Mouse (Mus musculus): ENCODE data around the gene Ppp4c. TPM values are rescaled to one million over a fixed set of nuclear protein-coding genes. Genes with fewer than 3 reads are reported as not detected.

Gene Ppp4c
- polyA plus RNA-seq, 1 experiment from 2014 or later, result 146 TPM

DNA sequence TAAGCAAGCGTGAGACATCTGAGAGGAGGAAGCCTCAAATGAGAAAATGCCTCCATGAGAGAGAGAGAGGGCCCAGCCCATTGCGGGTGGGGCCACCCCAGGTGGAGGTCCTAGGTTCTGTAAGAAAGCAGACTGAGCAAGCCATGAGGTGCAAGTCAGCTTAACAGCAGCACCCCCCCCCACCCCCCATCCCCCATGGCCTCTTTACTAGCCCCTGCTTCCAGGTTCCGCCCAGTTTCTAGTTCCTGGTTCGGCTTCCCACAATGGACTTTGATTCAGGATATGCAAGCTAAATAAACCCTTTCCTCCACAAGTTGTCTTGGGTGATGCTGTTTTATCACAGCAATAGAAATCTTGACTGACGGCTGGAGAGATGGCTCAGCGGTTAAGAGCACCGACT, 43.5 kb downstream of the Ppp4c start:
- Histone ChIP-seq H3K9me3 (ENCODE audit: control insufficient read depth, low read length) (no peaks in the 10 kb centered on the region), H3K27ac (replicated peaks in 1 of 2; ENCODE audit: control insufficient read depth in 1 of 2, insufficient read depth in 1 of 2, low read depth in 2 of 2, low read length in 2 of 2) (no peak overlapping the region), H3K9ac (ENCODE audit: low read length) (no peak overlapping the region), H3K4me2 (ENCODE audit: low read length) (no peak overlapping the region), H3K36me3 (ENCODE audit: control insufficient read depth, insufficient read depth, low read length) (no peaks in the 10 kb centered on the region), H3K4me1 (ENCODE audit: control insufficient read depth in 2 of 2, insufficient read depth in 2 of 2, low read length in 2 of 2) (no peaks in the 10 kb centered on the region; a peak in 1 of 4 replicates), H3K27me3 (ENCODE audit: control insufficient read depth, insufficient read depth, low read length) (no peaks in the 10 kb centered on the region), H3K4me3 (ENCODE audit: control insufficient read depth in 1 of 2, insufficient read depth in 1 of 2, low read depth in 1 of 2, low read length in 2 of 2) (no peak overlapping the region)
- WGBS, result 67% methylated on average over 7 of the region's 7 CpGs
- ATAC-seq (ENCODE audit: insufficient number of reproducible peaks, insufficient read depth, low FRiP score, low read depth), result no peak

DNA sequence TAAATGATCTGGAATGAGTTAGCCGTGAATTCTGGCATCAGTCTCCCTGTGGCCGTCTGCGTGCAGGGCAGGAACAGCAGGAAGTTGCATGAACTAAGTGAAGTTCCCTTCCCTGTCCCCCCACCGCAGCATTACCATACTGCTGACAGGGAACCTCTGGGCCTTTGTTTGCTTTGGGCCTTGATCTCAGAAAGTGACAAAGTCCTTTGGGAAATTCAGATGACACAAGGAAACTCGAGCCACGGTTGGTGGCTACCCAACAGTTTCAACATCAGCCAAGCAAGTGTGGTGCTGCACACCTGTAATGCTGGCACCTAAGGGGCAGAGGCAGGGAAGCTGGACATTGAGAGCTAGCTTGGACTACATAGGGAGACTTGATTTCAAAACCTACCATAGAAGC, 45.5 kb downstream of the Ppp4c start:
- H3K27me3 ChIP-seq (ENCODE audit: control insufficient read depth, insufficient read depth, low read length), result no peaks in the 10 kb centered on the region
- H3K36me3 ChIP-seq (ENCODE audit: control insufficient read depth, insufficient read depth, low read length), result no peaks in the 10 kb centered on the region
- H3K4me3 ChIP-seq (ENCODE audit: control insufficient read depth in 1 of 2, insufficient read depth in 1 of 2, low read depth in 1 of 2, low read length in 2 of 2), result no peak overlapping the region
- H3K9me3 ChIP-seq (ENCODE audit: control insufficient read depth, low read length), result no peaks in the 10 kb centered on the region
- no peak overlapping the region for H3K4me2 ChIP-seq (ENCODE audit: low read length)
- no peak for ATAC-seq (ENCODE audit: insufficient number of reproducible peaks, insufficient read depth, low FRiP score, low read depth)
- 41% methylated on average over 6 of the region's 6 CpGs for WGBS
- H3K27ac ChIP-seq (replicated peaks in 1 of 2; ENCODE audit: control insufficient read depth in 1 of 2, insufficient read depth in 1 of 2, low read depth in 2 of 2, low read length in 2 of 2), result no peak overlapping the region
- H3K4me1 ChIP-seq (ENCODE audit: control insufficient read depth in 2 of 2, insufficient read depth in 2 of 2, low read length in 2 of 2), result no peaks in the 10 kb centered on the region; a peak in 1 of 4 replicates
- no peak overlapping the region for H3K9ac ChIP-seq (ENCODE audit: low read length)

DNA sequence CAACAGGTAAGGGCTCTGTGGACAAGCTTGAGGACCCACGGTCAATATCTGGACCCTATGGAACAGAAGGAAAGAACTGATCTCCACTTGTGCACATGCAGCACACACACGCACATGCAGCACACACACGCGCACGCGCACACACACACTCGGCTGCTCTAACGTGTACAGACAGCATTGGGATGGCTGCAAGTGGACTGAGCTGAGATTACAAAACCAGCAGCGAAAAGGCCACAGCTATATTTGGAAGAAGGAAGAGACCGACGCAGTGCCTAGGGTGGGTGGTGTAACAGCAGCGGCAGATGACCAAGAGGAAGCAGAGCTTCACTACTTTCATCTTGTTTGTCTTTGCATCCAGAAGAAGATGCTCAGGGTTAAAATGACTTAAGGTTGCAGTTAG, 46.2 kb downstream of the Ppp4c start:
- H3K4me3 ChIP-seq (ENCODE audit: control insufficient read depth in 1 of 2, insufficient read depth in 1 of 2, low read depth in 1 of 2, low read length in 2 of 2), result no peak overlapping the region
- no peak for ATAC-seq (ENCODE audit: insufficient number of reproducible peaks, insufficient read depth, low FRiP score, low read depth)
- H3K27ac ChIP-seq (replicated peaks in 1 of 2; ENCODE audit: control insufficient read depth in 1 of 2, insufficient read depth in 1 of 2, low read depth in 2 of 2, low read length in 2 of 2), result no peak overlapping the region
- no peaks in the 10 kb centered on the region for H3K27me3 ChIP-seq (ENCODE audit: control insufficient read depth, insufficient read depth, low read length)
- no peaks in the 10 kb centered on the region; a peak in 1 of 4 replicates for H3K4me1 ChIP-seq (ENCODE audit: control insufficient read depth in 2 of 2, insufficient read depth in 2 of 2, low read length in 2 of 2)
- no peak overlapping the region for H3K9ac ChIP-seq (ENCODE audit: low read length)
- H3K9me3 ChIP-seq (ENCODE audit: control insufficient read depth, low read length), result no peaks in the 10 kb centered on the region
- no peaks in the 10 kb centered on the region for H3K36me3 ChIP-seq (ENCODE audit: control insufficient read depth, insufficient read depth, low read length)
- WGBS, result 64% methylated on average over 12 of the region's 12 CpGs
- no peak overlapping the region for H3K4me2 ChIP-seq (ENCODE audit: low read length)

DNA sequence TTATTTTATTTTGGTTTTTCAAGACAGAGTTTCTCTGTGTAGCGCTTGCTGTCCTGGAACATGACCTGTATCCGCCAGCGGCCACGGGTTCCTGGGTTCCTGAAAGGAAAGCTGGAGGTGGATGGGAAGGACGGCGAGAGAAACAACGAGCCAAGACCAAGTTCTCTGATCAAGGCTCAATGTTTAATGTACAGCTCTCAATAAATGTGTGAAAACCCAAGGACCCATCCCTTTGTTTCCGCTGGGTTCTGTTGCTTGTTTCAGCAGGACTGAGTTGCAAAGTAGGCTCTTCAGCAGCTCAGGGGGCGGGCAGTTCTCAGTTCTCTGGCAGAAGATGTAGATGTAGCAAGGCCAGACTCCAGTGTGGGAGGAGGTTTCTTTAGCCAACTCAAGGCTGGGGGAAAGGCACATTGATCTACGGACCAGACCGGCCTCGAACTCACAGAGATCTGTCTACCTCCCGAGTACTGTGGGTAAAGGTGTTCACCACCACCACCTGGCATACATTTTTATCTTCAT, 50.3 kb downstream of the Ppp4c start:
- no peaks in the 10 kb centered on the region for H3K27me3 ChIP-seq (ENCODE audit: control insufficient read depth, insufficient read depth, low read length)
- no peaks in the 10 kb centered on the region for H3K9me3 ChIP-seq (ENCODE audit: control insufficient read depth, low read length)
- no peak overlapping the region for H3K9ac ChIP-seq (ENCODE audit: low read length)
- no peaks in the 10 kb centered on the region for H3K36me3 ChIP-seq (ENCODE audit: control insufficient read depth, insufficient read depth, low read length)
- H3K4me1 ChIP-seq (ENCODE audit: control insufficient read depth in 2 of 2, insufficient read depth in 2 of 2, low read length in 2 of 2), result peaks cover 4 to 5% of the 10 kb centered on the region in 2 experiments; a peak in 1 of 4 replicates
- H3K27ac ChIP-seq (replicated peaks in 1 of 2; ENCODE audit: control insufficient read depth in 1 of 2, insufficient read depth in 1 of 2, low read depth in 2 of 2, low read length in 2 of 2), result no peak overlapping the region
- no peak overlapping the region for H3K4me3 ChIP-seq (ENCODE audit: control insufficient read depth in 1 of 2, insufficient read depth in 1 of 2, low read depth in 1 of 2, low read length in 2 of 2)
- ATAC-seq (ENCODE audit: insufficient number of reproducible peaks, insufficient read depth, low FRiP score, low read depth), result no peak
- no peak overlapping the region for H3K4me2 ChIP-seq (ENCODE audit: low read length)
- 86% methylated on average over 13 of the region's 13 CpGs for whole genome bisulfite sequencing

DNA sequence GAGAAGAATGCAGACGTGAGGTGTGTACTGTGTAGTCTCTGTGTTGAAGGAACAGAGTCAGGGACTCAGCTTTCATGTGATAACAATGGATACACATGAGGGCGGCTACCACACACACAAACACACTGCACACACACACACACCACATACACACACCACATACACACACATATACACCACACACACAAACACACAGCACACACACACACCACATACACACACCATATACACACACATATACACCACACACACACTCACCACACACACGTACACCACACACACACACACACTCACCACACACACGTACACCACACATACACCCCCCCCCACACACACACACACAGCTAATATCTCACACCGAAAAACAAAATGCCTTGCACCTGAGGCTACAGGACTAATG, 50.8 kb downstream of the Ppp4c start:
- H3K4me2 ChIP-seq (ENCODE audit: low read length), result no peak overlapping the region
- H3K9ac ChIP-seq (ENCODE audit: low read length), result no peak overlapping the region
- no peak overlapping the region for H3K27ac ChIP-seq (replicated peaks in 1 of 2; ENCODE audit: control insufficient read depth in 1 of 2, insufficient read depth in 1 of 2, low read depth in 2 of 2, low read length in 2 of 2)
- H3K36me3 ChIP-seq (ENCODE audit: control insufficient read depth, insufficient read depth, low read length), result no peaks in the 10 kb centered on the region
- ATAC-seq (ENCODE audit: insufficient number of reproducible peaks, insufficient read depth, low FRiP score, low read depth), result peak; percentile 21; the same call in 1 of the 2 replicates
- WGBS, result 78% methylated on average over 5 of the region's 5 CpGs
- no peaks in the 10 kb centered on the region for H3K27me3 ChIP-seq (ENCODE audit: control insufficient read depth, insufficient read depth, low read length)
- no peak overlapping the region for H3K4me3 ChIP-seq (ENCODE audit: control insufficient read depth in 1 of 2, insufficient read depth in 1 of 2, low read depth in 1 of 2, low read length in 2 of 2)
- no peaks in the 10 kb centered on the region for H3K9me3 ChIP-seq (ENCODE audit: control insufficient read depth, low read length)
- H3K4me1 ChIP-seq (ENCODE audit: control insufficient read depth in 2 of 2, insufficient read depth in 2 of 2, low read length in 2 of 2), result peaks cover 4 to 5% of the 10 kb centered on the region in 2 experiments; a peak in 1 of 4 replicates

DNA sequence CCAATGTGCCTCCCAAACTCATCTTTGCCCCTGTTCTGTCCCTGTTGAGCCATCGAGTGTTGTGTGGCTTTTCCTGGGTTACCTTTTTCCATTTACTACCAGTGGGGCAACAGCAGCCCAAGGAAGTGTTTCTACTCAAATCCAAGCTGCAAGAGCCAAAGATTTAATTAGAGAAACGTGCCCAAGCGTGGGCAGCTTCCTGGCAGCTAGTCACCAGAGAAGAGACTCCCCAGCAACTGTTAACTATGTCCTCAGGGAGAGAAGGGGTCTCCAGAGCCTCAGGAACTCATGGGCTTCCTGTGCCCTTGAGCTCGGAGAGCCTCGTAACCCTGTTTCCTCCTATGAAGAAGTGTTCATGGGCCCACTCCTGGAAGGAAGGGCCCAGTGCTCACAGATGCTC, 51.3 kb downstream of the Ppp4c start:
- no peak overlapping the region for H3K9ac ChIP-seq (ENCODE audit: low read length)
- 71% methylated on average over 5 of the region's 5 CpGs for WGBS
- no peaks in the 10 kb centered on the region for H3K9me3 ChIP-seq (ENCODE audit: control insufficient read depth, low read length)
- H3K36me3 ChIP-seq (ENCODE audit: control insufficient read depth, insufficient read depth, low read length), result no peaks in the 10 kb centered on the region
- peaks cover 4 to 5% of the 10 kb centered on the region in 2 experiments; a peak in 1 of 4 replicates for H3K4me1 ChIP-seq (ENCODE audit: control insufficient read depth in 2 of 2, insufficient read depth in 2 of 2, low read length in 2 of 2)
- H3K27me3 ChIP-seq (ENCODE audit: control insufficient read depth, insufficient read depth, low read length), result no peaks in the 10 kb centered on the region
- no peak for ATAC-seq (ENCODE audit: insufficient number of reproducible peaks, insufficient read depth, low FRiP score, low read depth)
- H3K27ac ChIP-seq (replicated peaks in 1 of 2; ENCODE audit: control insufficient read depth in 1 of 2, insufficient read depth in 1 of 2, low read depth in 2 of 2, low read length in 2 of 2), result no peak overlapping the region
- H3K4me2 ChIP-seq (ENCODE audit: low read length), result no peak overlapping the region
- H3K4me3 ChIP-seq (ENCODE audit: control insufficient read depth in 1 of 2, insufficient read depth in 1 of 2, low read depth in 1 of 2, low read length in 2 of 2), result no peak overlapping the region

DNA sequence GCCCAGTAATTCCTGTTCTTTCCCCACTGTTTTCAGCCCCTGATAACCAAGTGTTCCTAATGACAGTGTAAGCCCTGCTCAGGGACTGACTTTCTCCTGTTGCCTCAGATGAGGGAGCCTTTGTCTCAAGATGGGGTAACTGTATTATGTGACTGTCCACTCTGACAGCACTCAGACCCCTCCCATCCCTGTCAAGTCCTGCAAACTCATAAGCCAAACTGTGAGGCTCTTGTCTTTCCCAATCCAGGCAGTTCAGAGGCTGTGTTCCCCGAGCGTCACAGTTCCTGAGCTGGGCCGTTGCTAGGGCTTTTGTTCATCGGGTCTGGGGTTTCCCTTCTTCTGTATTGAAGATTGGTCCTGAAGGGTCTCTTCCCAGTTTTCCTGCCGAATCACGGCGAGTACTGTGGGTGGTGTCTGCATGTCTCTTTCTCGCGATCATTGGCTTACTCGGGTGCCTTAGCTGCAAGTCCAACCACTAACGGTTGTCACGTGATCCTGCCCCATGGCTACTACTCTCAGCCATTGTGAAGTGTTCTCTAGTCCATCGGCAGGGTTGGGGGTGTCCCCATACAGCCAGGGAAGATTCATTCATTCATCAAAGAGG, 52.1 kb downstream of the Ppp4c start:
- Histone ChIP-seq H3K27ac (replicated peaks in 1 of 2; ENCODE audit: control insufficient read depth in 1 of 2, insufficient read depth in 1 of 2, low read depth in 2 of 2, low read length in 2 of 2) (no peak overlapping the region), H3K9ac (ENCODE audit: low read length) (no peak overlapping the region), H3K9me3 (ENCODE audit: control insufficient read depth, low read length) (no peaks in the 10 kb centered on the region), H3K27me3 (ENCODE audit: control insufficient read depth, insufficient read depth, low read length) (no peaks in the 10 kb centered on the region), H3K4me3 (ENCODE audit: control insufficient read depth in 1 of 2, insufficient read depth in 1 of 2, low read depth in 1 of 2, low read length in 2 of 2) (no peak overlapping the region), H3K4me2 (ENCODE audit: low read length) (no peak overlapping the region), H3K36me3 (ENCODE audit: control insufficient read depth, insufficient read depth, low read length) (no peaks in the 10 kb centered on the region), H3K4me1 (ENCODE audit: control insufficient read depth in 2 of 2, insufficient read depth in 2 of 2, low read length in 2 of 2) (peaks cover 4 to 5% of the 10 kb centered on the region in 2 experiments; a peak in 1 of 4 replicates)
- ATAC-seq (ENCODE audit: insufficient number of reproducible peaks, insufficient read depth, low FRiP score, low read depth), result no peak
- 79% methylated on average over 13 of the region's 13 CpGs for WGBS

DNA sequence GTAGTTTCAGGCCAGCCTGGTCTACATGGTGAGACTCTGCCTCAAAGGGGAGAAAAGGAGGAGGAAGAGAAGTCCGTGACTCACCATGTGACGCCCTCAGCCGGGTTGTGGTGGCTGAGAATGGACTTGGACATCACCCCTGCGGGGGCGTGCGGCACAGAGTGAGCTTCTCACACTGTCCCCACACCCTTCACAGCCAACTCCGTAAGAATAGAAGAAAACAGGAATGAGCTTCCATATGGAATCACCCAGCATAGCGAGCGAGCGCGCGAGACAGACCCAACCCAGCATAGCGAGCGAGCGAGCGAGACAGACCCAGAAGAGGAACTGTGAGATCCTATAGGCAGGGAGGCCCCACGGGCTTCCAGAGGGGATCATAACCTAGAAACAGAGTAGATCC, 52.7 kb downstream of the Ppp4c start:
- Histone ChIP-seq H3K4me3 (ENCODE audit: control insufficient read depth in 1 of 2, insufficient read depth in 1 of 2, low read depth in 1 of 2, low read length in 2 of 2) (no peak overlapping the region), H3K27me3 (ENCODE audit: control insufficient read depth, insufficient read depth, low read length) (no peaks in the 10 kb centered on the region), H3K27ac (replicated peaks in 1 of 2; ENCODE audit: control insufficient read depth in 1 of 2, insufficient read depth in 1 of 2, low read depth in 2 of 2, low read length in 2 of 2) (no peak overlapping the region), H3K36me3 (ENCODE audit: control insufficient read depth, insufficient read depth, low read length) (no peaks in the 10 kb centered on the region), H3K4me1 (ENCODE audit: control insufficient read depth in 2 of 2, insufficient read depth in 2 of 2, low read length in 2 of 2) (peaks cover 4 to 5% of the 10 kb centered on the region in 2 experiments; a peak in 1 of 4 replicates), H3K4me2 (ENCODE audit: low read length) (no peak overlapping the region), H3K9ac (ENCODE audit: low read length) (no peak overlapping the region), H3K9me3 (ENCODE audit: control insufficient read depth, low read length) (no peaks in the 10 kb centered on the region)
- ATAC-seq (ENCODE audit: insufficient number of reproducible peaks, insufficient read depth, low FRiP score, low read depth), result no peak
- 83% methylated on average over 17 of the region's 17 CpGs for WGBS
